Mouse (Mus musculus) heart, embryonic 14.5 days (tissue): Measurements from ENCODE around the gene Stard10. TPM values are rescaled to one million over a fixed set of nuclear protein-coding genes. Genes with fewer than 3 reads are reported as not detected.
A peak's percentile ranks its signal among the peaks of the same experiment; 100 is the strongest.

Experiments
- ATAC-seq: fragments of 200-750 bp; cut with Nextera tagmentation; 2 replicates; pipeline ENCODE4 v1.8.0; 2017; ENCODE audit warnings: low read depth, moderate TSS enrichment; ENCODE audit not compliant: insufficient number of reproducible peaks, insufficient read depth, low FRiP score
- H3K27ac ChIP-seq, 2 experiments: fragments of 200-500 bp in 1 of 2; fragments of 300-500 bp in 1 of 2; sonication (generic) in 1 of 2; replicated peaks in 1 of 2; 2 replicates each; pipeline ENCODE4 v1.5.1; 2012 to 2014; ENCODE audit warnings: low read depth in 2 of 2, low read length in 2 of 2, control low read depth in 1 of 2, mild to moderate bottlenecking in 1 of 2, mixed read lengths in 1 of 2; ENCODE audit not compliant: control insufficient read depth in 1 of 2, insufficient read depth in 1 of 2
- H3K27me3 ChIP-seq: fragments of 300-500 bp; sonication (generic); 2 replicates; pipeline ENCODE4 v1.6.1; 2014; ENCODE audit warnings: mild to moderate bottlenecking, low read length, control low read depth; ENCODE audit not compliant: control insufficient read depth, insufficient read depth
- H3K36me3 ChIP-seq: fragments of 300-500 bp; sonication (generic); 2 replicates; pipeline ENCODE4 v1.6.1; 2014; ENCODE audit warnings: mild to moderate bottlenecking, control low read depth, low read length, mixed read lengths; ENCODE audit not compliant: control insufficient read depth, insufficient read depth
- H3K4me1 ChIP-seq, 2 experiments: fragments of 200-500 bp in 1 of 2; fragments of 300-500 bp in 1 of 2; sonication (generic) in 1 of 2; 2 replicates each; pipeline ENCODE4 v1.6.1; 2012 to 2014; ENCODE audit warnings: low read length in 2 of 2, control low read depth in 1 of 2, mixed read lengths in 1 of 2; ENCODE audit not compliant: control insufficient read depth in 2 of 2, insufficient read depth in 2 of 2
- H3K4me2 ChIP-seq: fragments of 300-500 bp; sonication (generic); 2 replicates; pipeline ENCODE4 v1.6.1; 2014; ENCODE audit warnings: mild to moderate bottlenecking, low read length
- H3K4me3 ChIP-seq, 2 experiments: fragments of 200-500 bp in 1 of 2; fragments of 300-500 bp in 1 of 2; sonication (generic) in 1 of 2; 2 replicates each; pipeline ENCODE4 v1.5.1; 2012 to 2014; ENCODE audit warnings: low read length in 2 of 2, mild to moderate bottlenecking in 2 of 2, control low read depth in 1 of 2, low read depth in 1 of 2, moderate library complexity in 1 of 2; ENCODE audit not compliant: control insufficient read depth in 1 of 2, insufficient read depth in 1 of 2
- H3K9ac ChIP-seq: fragments of 300-500 bp; sonication (generic); 2 replicates; pipeline ENCODE4 v1.6.1; 2014; ENCODE audit warnings: mild to moderate bottlenecking, low read length
- H3K9me3 ChIP-seq: fragments of 300-500 bp; sonication (generic); 2 replicates; pipeline ENCODE4 v1.6.1; 2016; ENCODE audit warnings: low read length, control low read depth; ENCODE audit not compliant: control insufficient read depth
- WGBS: fragments of 180-500 bp; shearing (Covaris S2); extraction: QIAGEN DNeasy Blood & Tissue Kit; methylation state at CpG from one replicate; pipeline ENCODE4 v1.1.7; 2014; 5-methylcytosine and 5-hydroxymethylcytosine counted together
- polyA plus RNA-seq: library from polyadenylated mRNA; unstranded; fragments of >200 nt; fragmentation: Nextera tagmentation; extraction: Ambion mirVana; gene quantifications from 2 replicates; pipeline ENCODE4 v1.2.1, GENCODE M21; 2014

The Stard10 gene
- polyA plus RNA-seq, 1 experiment from 2014 or later = 61.7 TPM

GRCm38 (mm10) chr7:101302691-101303090 is 14.2 kb upstream of the Stard10 start:
- H3K4me1 ChIP-seq = peaks cover 7% of the 10 kb centered on the region in 2 experiments
- WGBS = 28% methylated on average over 7 of the region's 7 CpGs
- ATAC-seq = no peak
- 0 out of 2 replicates have a peak, but pooled peaks cover 4% of the 10 kb centered on the region for H3K36me3 ChIP-seq
- H3K4me2 ChIP-seq = peak overlapping the region; percentile 75
- H3K9me3 ChIP-seq = no peaks in the 10 kb centered on the region
- peak overlapping the region; percentile 72 to 88 for H3K27ac ChIP-seq
- peak overlapping the region; percentile 58 to 76 for H3K4me3 ChIP-seq
- H3K9ac ChIP-seq = peak overlapping the region; percentile 80
- no peaks in the 10 kb centered on the region for H3K27me3 ChIP-seq

GRCm38 (mm10) chr7:101306841-101307240 is 10.0 kb upstream of the Stard10 start:
- Histone ChIP-seq H3K27me3 (no peaks in the 10 kb centered on the region), H3K27ac (no peak overlapping the region), H3K9ac (no peak overlapping the region), H3K36me3 (no peaks in the 10 kb centered on the region), H3K4me2 (no peak overlapping the region), H3K4me3 (no peak overlapping the region), H3K4me1 (peaks cover 4 to 7% of the 10 kb centered on the region in 2 experiments; a peak in 2 of 4 replicates), H3K9me3 (no peaks in the 10 kb centered on the region)
- no peak for ATAC-seq
- 24% methylated on average over 2 of the region's 2 CpGs for WGBS

- no peaks in the 10 kb centered on the region for H3K27me3 ChIP-seq
- peaks cover 7 to 17% of the 10 kb centered on the region in 2 experiments for H3K4me1 ChIP-seq
- H3K9ac ChIP-seq = peak overlapping the region; percentile 75
- H3K27ac ChIP-seq = peak overlapping the region; percentile 95 to 100
- peak overlapping the region; percentile 54 to 82 for H3K4me3 ChIP-seq
- no peaks in the 10 kb centered on the region for H3K36me3 ChIP-seq
- ATAC-seq = peak; percentile 14
- no peaks in the 10 kb centered on the region for H3K9me3 ChIP-seq
- H3K4me2 ChIP-seq = peak overlapping the region; percentile 72
- WGBS = 32% methylated on average over 5 of the region's 5 CpGs
Measured at GRCm38 (mm10) chr7:101309985-101310326, 6.9 kb upstream of the Stard10 start.

- H3K27ac ChIP-seq = peak overlapping the region; percentile 95 to 100
- peak overlapping the region; percentile 72 for H3K4me2 ChIP-seq
- peak; percentile 87 for ATAC-seq
- H3K4me1 ChIP-seq = peaks cover 7 to 20% of the 10 kb centered on the region in 2 experiments
- no peaks in the 10 kb centered on the region for H3K27me3 ChIP-seq
- WGBS = under 1% methylated on average over 43 of the region's 43 CpGs
- peak overlapping the region; percentile 54 to 82 for H3K4me3 ChIP-seq
- H3K36me3 ChIP-seq = no peaks in the 10 kb centered on the region
- no peaks in the 10 kb centered on the region for H3K9me3 ChIP-seq
- H3K9ac ChIP-seq = peak overlapping the region; percentile 75
Measured at GRCm38 (mm10) chr7:101310327-101311028, 6.4 kb upstream of the Stard10 start.

GRCm38 (mm10) chr7:101311061-101311460 is 5.8 kb upstream of the Stard10 start:
- Histone ChIP-seq H3K36me3 (no peaks in the 10 kb centered on the region), H3K9me3 (no peaks in the 10 kb centered on the region), H3K27ac (peak overlapping the region; percentile 62 to 95; a peak in 3 of 4 replicates), H3K4me3 (peak overlapping the region; percentile 4 to 54; a peak in 2 of 4 replicates), H3K4me1 (peaks cover 7 to 20% of the 10 kb centered on the region in 2 experiments), H3K27me3 (no peaks in the 10 kb centered on the region), H3K4me2 (peak overlapping the region; percentile 72), H3K9ac (peak overlapping the region; percentile 54; the same call in 1 of the 2 replicates)
- 24% methylated on average over 2 of the region's 2 CpGs for WGBS
- ATAC-seq = no peak

GRCm38 (mm10) chr7:101313033-101313432 is 3.9 kb upstream of the Stard10 start:
- Histone ChIP-seq H3K9ac (no peak overlapping the region), H3K36me3 (no peaks in the 10 kb centered on the region), H3K4me1 (peaks cover 7 to 20% of the 10 kb centered on the region in 2 experiments), H3K27ac (no peak overlapping the region), H3K4me2 (no peak overlapping the region), H3K9me3 (no peaks in the 10 kb centered on the region), H3K4me3 (no peak overlapping the region), H3K27me3 (no peaks in the 10 kb centered on the region)
- 84% methylated on average over 3 of the region's 3 CpGs for WGBS
- ATAC-seq = no peak

GRCm38 (mm10) chr7:101314396-101314795 is 2.5 kb upstream of the Stard10 start:
- Histone ChIP-seq H3K4me2 (no peak overlapping the region), H3K4me1 (peaks cover 12 to 27% of the 10 kb centered on the region in 2 experiments), H3K9me3 (no peaks in the 10 kb centered on the region), H3K4me3 (no peak overlapping the region), H3K9ac (peak overlapping the region; percentile 27; the same call in 1 of the 2 replicates), H3K36me3 (no peaks in the 10 kb centered on the region), H3K27ac (peak overlapping the region in 1 of 2 experiments; percentile 19; a peak in 1 of 4 replicates), H3K27me3 (no peaks in the 10 kb centered on the region)
- no peak for ATAC-seq
- 19% methylated on average over 5 of the region's 5 CpGs for WGBS
